Mouse (Mus musculus) forelimb bud, embryonic 11.5 days (tissue): ENCODE data around the gene Rps19.
A peak's percentile ranks its signal among the peaks of the same experiment; 100 is the strongest.

Source experiments
- DNase-seq: peaks from one replicate; pipeline ENCODE4 v3.0.0-alpha.2; 2012; ENCODE audit warnings: low read depth, low spot score

The Rps19 gene

GRCm38 (mm10) chr7:24902630-24903443 lies 18.7 kb downstream of the Rps19 start, which contains the start of gene Arhgef1:
Gene Arhgef1 (plus strand): TSS chr7:24902912.
- DNase-seq = no peak

- DNase-seq = no peak
Observed at GRCm38 (mm10) chr7:24903444-24903825, 19.3 kb downstream of the Rps19 start.

- DNase-seq = peak; percentile 97
Observed at GRCm38 (mm10) chr7:24904070-24904483, 19.9 kb downstream of the Rps19 start.

GRCm38 (mm10) chr7:24904936-24905335 lies 20.8 kb downstream of the Rps19 start:
- DNase-seq = peak; percentile 71

GRCm38 (mm10) chr7:24906551-24906950 lies 22.4 kb downstream of the Rps19 start:
- no peak for DNase-seq

DNA sequence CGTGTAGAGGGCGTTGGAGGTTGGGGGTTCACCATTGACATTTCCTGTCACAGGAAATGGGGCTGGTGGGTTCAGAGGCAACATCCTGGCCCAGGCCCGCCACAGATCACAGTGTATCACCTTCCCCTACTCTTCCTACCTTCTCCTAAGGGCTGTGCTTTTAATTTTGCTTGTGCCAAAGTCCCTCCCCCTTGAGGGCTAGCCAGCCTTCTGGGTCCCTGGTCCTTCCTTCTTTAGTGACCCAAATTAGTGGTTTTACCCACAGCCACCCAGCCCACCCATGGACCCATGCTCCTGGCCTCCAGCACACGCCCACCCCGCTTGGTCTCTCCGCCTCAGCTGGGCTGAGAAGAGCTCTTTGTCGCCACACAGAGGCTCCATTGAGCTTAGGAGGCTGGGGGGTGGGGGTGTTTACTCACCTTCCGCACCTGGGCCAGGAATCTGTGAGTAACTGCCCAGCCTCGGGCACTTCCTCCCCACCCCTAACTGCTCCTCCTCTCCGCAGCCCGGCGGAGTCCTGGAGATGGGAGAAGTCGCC lies 23.1 kb downstream of the Rps19 start:
- DNase-seq = peak; percentile 61

DNA sequence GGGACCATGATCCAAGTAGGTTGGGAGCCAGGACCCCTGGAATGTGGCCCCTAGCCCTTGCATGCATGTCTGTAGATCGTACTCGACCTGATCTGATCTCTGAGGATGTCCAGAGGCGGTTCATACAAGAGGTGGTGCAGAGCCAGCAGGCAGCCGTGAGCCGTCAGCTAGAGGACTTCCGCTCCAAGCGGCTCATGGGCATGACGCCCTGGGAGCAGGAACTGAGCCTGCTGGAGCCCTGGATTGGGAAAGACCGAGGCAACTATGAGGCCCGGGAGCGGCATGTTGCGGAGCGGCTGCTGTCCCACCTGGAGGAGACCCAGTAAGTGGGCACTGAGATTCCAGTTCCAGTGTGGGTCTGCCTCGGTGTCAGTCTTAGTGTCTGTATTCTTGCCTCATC lies 28.3 kb downstream of the Rps19 start:
- no peak for DNase-seq

- DNase-seq = no peak
Observed at GRCm38 (mm10) chr7:24918763-24919323, 34.7 kb downstream of the Rps19 start.

DNA sequence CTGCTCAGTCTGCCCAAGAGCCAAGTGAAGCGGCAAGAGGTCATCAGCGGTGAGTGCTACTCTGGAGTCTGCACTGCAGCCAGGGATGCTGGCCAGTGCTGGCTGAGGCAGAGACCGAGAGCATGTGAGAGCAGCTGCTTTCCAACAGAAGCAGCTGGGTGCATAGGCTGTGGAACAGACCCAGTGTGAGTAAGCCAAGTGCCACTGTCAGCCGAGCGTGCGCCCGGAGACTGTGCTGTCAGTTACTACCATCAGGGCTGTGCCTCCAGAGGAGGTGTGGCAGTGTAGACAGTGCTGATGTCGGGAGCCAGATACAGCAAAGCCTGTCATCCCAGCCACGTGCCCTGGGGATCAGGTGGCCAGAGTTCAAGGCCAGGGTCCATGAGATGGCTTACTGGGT lies 35.6 kb downstream of the Rps19 start:
- no peak for DNase-seq

DNA sequence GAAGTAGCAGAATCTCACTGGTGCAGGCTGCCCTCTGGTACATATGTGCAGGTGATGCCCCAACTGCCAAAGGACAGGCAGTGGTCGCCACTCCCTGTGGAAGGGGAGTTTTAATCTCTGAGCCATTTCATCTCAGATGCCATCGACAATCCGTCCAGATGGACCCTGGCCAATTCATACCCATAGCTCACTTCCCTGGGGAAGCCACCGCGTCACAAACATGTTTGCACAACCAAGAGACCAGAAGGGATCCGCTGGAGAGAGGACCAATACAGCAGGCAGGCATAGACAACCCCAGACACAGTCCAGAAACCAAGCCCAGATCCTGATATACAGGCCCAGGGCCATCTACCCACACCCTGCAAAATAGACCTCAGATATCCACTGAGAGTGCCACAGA lies 46.3 kb downstream of the Rps19 start:
- no peak for DNase-seq

- DNase-seq = no peak
Observed at GRCm38 (mm10) chr7:24931651-24932050, 47.5 kb downstream of the Rps19 start.
